Mouse (Mus musculus) erythroblast, embryonic 14.5 days (primary cell): ENCODE data around the gene Flg.

ENCODE experiments used
- GATA1 ChIP-seq: IDR thresholded peaks from 2 replicates; pipeline ENCODE4 v1.6.1; 2012; ENCODE audit warnings: low read length, inconsistent platforms, mixed read lengths
- TAL1 ChIP-seq: IDR thresholded peaks from 3 replicates; pipeline ENCODE4 v1.6.1; 2012; ENCODE audit warnings: low read length, inconsistent platforms, mixed read lengths

- TF ChIP-seq GATA1 (no peak), TAL1 (no peak)
Measured at GRCm38 (mm10) chr3:93337749-93338148, 64.4 kb downstream of the Flg start.
